21 mouse cellular contexts compared by ENCODE assay signal in genomic region chr2:29635966-29636507, GRCm38 (mm10). TPM values are rescaled to one million over a fixed set of nuclear protein-coding genes. Genes with fewer than 3 reads are reported as not detected.
DNase-seq lines count a peak whose midpoint lies in the region; ATAC-seq and TF ChIP-seq lines count a peak whose summit lies in the region.
"Had no signal": no experiment of that assay in that cellular context is flagged by ENCODE, and none has a peak within 500 bp of the region (broad histone marks: within the 10 kb centered on the region; RNA-seq: fewer than 3 reads in every experiment).

No protein-coding gene starts in this region.

- 77% methylated on average over 5 of the region's 5 CpGs for WGBS in heart, adult 2 months
- 90% methylated on average over 5 of the region's 5 CpGs for WGBS in forebrain, embryonic 16.5 days
- 91% methylated on average over 5 of the region's 5 CpGs for WGBS in forebrain, embryonic 12.5 days

- H3ac ChIP-seq in C2C12 (ENCODE audit: control insufficient read depth, insufficient read length, low read depth), result no peak overlapping the region

- peak overlapping the region; percentile 85; the same call in 1 of the 2 replicates for H3K27ac ChIP-seq in heart, adult 2 months
- H3K27ac ChIP-seq in forebrain, embryonic 16.5 days (ENCODE audit: low read length), result no peak overlapping the region
- no peak overlapping the region for H3K27ac ChIP-seq in forebrain, embryonic 12.5 days
- H3K27ac ChIP-seq: embryonic facial prominence, embryonic 15.5 days; forebrain, embryonic 10.5 days; forebrain, embryonic 15.5 days; heart, embryonic 13.5 days; hindbrain, embryonic 12.5 days; intestine, embryonic 15.5 days had no signal

- H3K27me3 ChIP-seq in heart, adult 2 months (ENCODE audit: control insufficient read depth, insufficient read depth, low read length), result no peaks in the 10 kb centered on the region
- H3K27me3 ChIP-seq in C2C12 (ENCODE audit: control insufficient read depth, insufficient read depth, insufficient read length), result no peaks in the 10 kb centered on the region
- no peaks in the 10 kb centered on the region for H3K27me3 ChIP-seq in forebrain, embryonic 16.5 days (replicated peaks; ENCODE audit: control insufficient read depth, insufficient read depth, low read length)
- H3K27me3 ChIP-seq in forebrain, embryonic 12.5 days, result no peaks in the 10 kb centered on the region
- H3K27me3 ChIP-seq: embryonic facial prominence, embryonic 15.5 days; forebrain, embryonic 15.5 days; heart, embryonic 13.5 days; hindbrain, embryonic 12.5 days; intestine, embryonic 15.5 days; Patski had no signal

- no peak for TF ChIP-seq POLR2A in heart, adult 2 months (IDR thresholded peaks at IDR 0.05; ENCODE audit: insufficient read depth, low read depth, low read length)

- no peak for TF ChIP-seq CTCF in heart, adult 2 months (IDR thresholded peaks at IDR 0.05)
- TF ChIP-seq CTCF in C2C12 (IDR thresholded peaks at IDR 0.05; ENCODE audit: control insufficient read depth, insufficient read depth, insufficient read length), result no peak

- H3K9ac ChIP-seq in heart, adult 2 months (ENCODE audit: low read depth, low read length), result no peak overlapping the region
- no peak overlapping the region for H3K9ac ChIP-seq in forebrain, embryonic 16.5 days (replicated peaks; ENCODE audit: low read depth, low read length)
- H3K9ac ChIP-seq in forebrain, embryonic 12.5 days, result no peak overlapping the region
- H3K9ac ChIP-seq: embryonic facial prominence, embryonic 15.5 days; forebrain, embryonic 15.5 days; heart, embryonic 13.5 days; hindbrain, embryonic 12.5 days; intestine, embryonic 15.5 days had no signal

- peaks cover 59% of the 10 kb centered on the region for H3K4me1 ChIP-seq in heart, adult 2 months (ENCODE audit: control insufficient read depth, insufficient read depth, low read length)
- peaks cover 24% of the 10 kb centered on the region for H3K4me1 ChIP-seq in forebrain, embryonic 16.5 days (replicated peaks; ENCODE audit: control insufficient read depth, insufficient read depth, low read length)
- H3K4me1 ChIP-seq in forebrain, embryonic 12.5 days, result peaks cover 19% of the 10 kb centered on the region

- ATAC-seq in forebrain, embryonic 16.5 days, result no peak
- ATAC-seq in forebrain, embryonic 12.5 days (ENCODE audit: low FRiP score), result no peak
- ATAC-seq: forebrain, embryonic 15.5 days; intestine, embryonic 15.5 days; Patski had no signal

- no peaks in the 10 kb centered on the region for H3K9me3 ChIP-seq in forebrain, embryonic 16.5 days (ENCODE audit: control insufficient read depth, low read length)
- H3K9me3 ChIP-seq in forebrain, embryonic 12.5 days, result no peaks in the 10 kb centered on the region
- H3K9me3 ChIP-seq: embryonic facial prominence, embryonic 15.5 days; forebrain, embryonic 10.5 days; forebrain, embryonic 15.5 days; heart, embryonic 13.5 days; hindbrain, embryonic 12.5 days; intestine, embryonic 15.5 days had no signal

- H3K79me2 ChIP-seq in heart, adult 2 months (replicated peaks; ENCODE audit: control insufficient read depth, insufficient read depth, low read length), result peaks cover 4% of the 10 kb centered on the region
- peaks cover 100% of the 10 kb centered on the region for H3K79me2 ChIP-seq in C2C12 (ENCODE audit: control insufficient read depth, insufficient read depth)

- no peak overlapping the region for H3K4me2 ChIP-seq in forebrain, embryonic 16.5 days (ENCODE audit: low read length)
- H3K4me2 ChIP-seq in forebrain, embryonic 12.5 days, result no peak overlapping the region
- H3K4me2 ChIP-seq: embryonic facial prominence, embryonic 15.5 days; forebrain, embryonic 15.5 days; heart, embryonic 13.5 days; hindbrain, embryonic 12.5 days; intestine, embryonic 15.5 days had no signal

- H3K36me3 ChIP-seq in heart, adult 2 months (ENCODE audit: control insufficient read depth, insufficient read depth, low read length), result peaks cover 11% of the 10 kb centered on the region
- no peaks in the 10 kb centered on the region for H3K36me3 ChIP-seq in C2C12 (ENCODE audit: control insufficient read depth, insufficient read depth)
- no peaks in the 10 kb centered on the region for H3K36me3 ChIP-seq in forebrain, embryonic 16.5 days (ENCODE audit: control insufficient read depth, insufficient read depth)
- no peaks in the 10 kb centered on the region; the same call in 1 of the 2 replicates for H3K36me3 ChIP-seq in forebrain, embryonic 12.5 days (replicated peaks)
- H3K36me3 ChIP-seq: embryonic facial prominence, embryonic 15.5 days; forebrain, embryonic 15.5 days; heart, embryonic 13.5 days; hindbrain, embryonic 12.5 days; intestine, embryonic 15.5 days had no signal

- H3K79me3 ChIP-seq in C2C12 (ENCODE audit: low read depth), result peaks cover 60% of the 10 kb centered on the region

- H3K4me3 ChIP-seq in heart, adult 2 months, result no peak overlapping the region
- no peak overlapping the region for H3K4me3 ChIP-seq in C2C12 (ENCODE audit: insufficient read depth, poor library complexity, severe bottlenecking)
- H3K4me3 ChIP-seq in forebrain, embryonic 16.5 days (replicated peaks; ENCODE audit: low read length), result no peak overlapping the region
- H3K4me3 ChIP-seq in forebrain, embryonic 12.5 days (replicated peaks), result no peak overlapping the region
- H3K4me3 ChIP-seq: embryonic facial prominence, embryonic 15.5 days; erythroblast, embryonic 14.5 days; forebrain, embryonic 10.5 days; forebrain, embryonic 15.5 days; heart, embryonic 13.5 days; hindbrain, embryonic 12.5 days; intestine, embryonic 15.5 days had no signal

- TF ChIP-seq EP300 in heart, adult 2 months (IDR thresholded peaks at IDR 0.05; ENCODE audit: insufficient read depth, low read depth, low read length), result no peak

- intact Hi-C loops in heart, adult 2 months (cut with DNase I), result no loop called here
- intact Hi-C loops in heart, postnatal 14 days (cut with DNase I), result no loop called here

- no peak for DNase-seq in heart, adult 2 months
- DNase-seq in heart, postnatal 14 days, result no peak
- DNase-seq in R1 (ENCODE audit: low read depth, low spot score), result peak; percentile 58
- no peak for DNase-seq in cerebellum, adult 18-20 months
- DNase-seq: adrenal gland, adult 8-10 months; cerebellum, adult 11-12 months; cerebellum, postnatal 10 days; gastrocnemius, postnatal 25 days; heart, postnatal 4 days; kidney, adult 18-20 months had no signal

TF ChIP-seq in C2C12, 6 proteins besides CTCF, POLR2A, EP300 and RAD21:
- TF ChIP-seq CEBPB (IDR thresholded peaks at IDR 0.05; ENCODE audit: low read depth) (no peak), USF1 (IDR thresholded peaks at IDR 0.05; ENCODE audit: low read depth) (peak; percentile 8), MYOD1 (IDR thresholded peaks at IDR 0.05; ENCODE audit: control insufficient read depth, insufficient read length, low read depth) (no peak)

RNA-seq across cellular contexts. Expression of gene Rapgef1, which starts 16.5 kb away (rescaled TPM):
- 100 to 1,000 TPM in 1 of 2 experiments, 10 to 100 TPM in 1; 96.7 to 116 TPM for total RNA-seq in heart, adult 2 months (2021)
- polyA plus RNA-seq in heart, adult 2 months (2012; rRNA removed), result 65.0 and 86.1 TPM in 2 replicates
- total RNA-seq in heart, postnatal 14 days (2021), result 10 to 100 TPM; 89.6 to 91.6 TPM
- 48.9 TPM for polyA plus RNA-seq in C2C12 (2012; fragmentation: generic; extraction: Trizol)
- 22.0 and 22.5 TPM in 2 replicates for polyA plus RNA-seq in forebrain, embryonic 16.5 days (2015; fragmentation: Nextera tagmentation; extraction: Ambion mirVana)
- polyA plus RNA-seq in forebrain, embryonic 12.5 days (2016; fragmentation: Nextera tagmentation; extraction: Ambion mirVana), result 22.3 and 24.0 TPM in 2 replicates
